Mouse (Mus musculus) right cerebral cortex, postnatal 36 days (tissue): ENCODE data around the gene Rusc2.

Source experiments
- DNase-seq, 2 experiments: peaks; one replicate each; pipeline ENCODE4 v3.0.0; 2022; ENCODE audit warnings: low spot score in 2 of 2, mixed read lengths in 1 of 2

Gene Rusc2

GRCm38 (mm10) chr4:43381408-43382154 lies at the start of gene Rusc2:
TSS of gene Rusc2 (plus strand) at chr4:43381979.
- peak; percentile 91 for DNase-seq

GRCm38 (mm10) chr4:43334771-43335170 lies 47.0 kb upstream of the Rusc2 start:
- no peak for DNase-seq

DNA sequence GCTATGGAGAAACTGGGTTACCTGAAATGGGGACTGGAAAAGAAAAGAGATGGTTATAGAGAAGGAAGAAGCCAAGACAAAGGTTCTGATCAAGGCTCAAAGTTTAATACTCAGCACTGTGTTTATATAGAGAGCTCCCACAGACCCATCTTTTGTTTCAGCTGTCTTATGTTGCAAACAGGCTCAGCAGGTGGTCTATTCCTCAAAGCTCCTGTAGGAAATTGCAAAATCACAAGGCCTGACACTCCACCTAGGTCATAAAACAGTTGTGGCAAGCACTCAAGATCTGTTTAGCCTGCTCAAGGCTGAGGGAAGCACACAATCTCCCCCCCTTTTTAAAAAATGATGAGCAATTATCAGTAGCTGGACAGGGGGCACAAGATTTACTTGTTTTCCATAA lies 45.6 kb upstream of the Rusc2 start:
- DNase-seq = no peak

DNA sequence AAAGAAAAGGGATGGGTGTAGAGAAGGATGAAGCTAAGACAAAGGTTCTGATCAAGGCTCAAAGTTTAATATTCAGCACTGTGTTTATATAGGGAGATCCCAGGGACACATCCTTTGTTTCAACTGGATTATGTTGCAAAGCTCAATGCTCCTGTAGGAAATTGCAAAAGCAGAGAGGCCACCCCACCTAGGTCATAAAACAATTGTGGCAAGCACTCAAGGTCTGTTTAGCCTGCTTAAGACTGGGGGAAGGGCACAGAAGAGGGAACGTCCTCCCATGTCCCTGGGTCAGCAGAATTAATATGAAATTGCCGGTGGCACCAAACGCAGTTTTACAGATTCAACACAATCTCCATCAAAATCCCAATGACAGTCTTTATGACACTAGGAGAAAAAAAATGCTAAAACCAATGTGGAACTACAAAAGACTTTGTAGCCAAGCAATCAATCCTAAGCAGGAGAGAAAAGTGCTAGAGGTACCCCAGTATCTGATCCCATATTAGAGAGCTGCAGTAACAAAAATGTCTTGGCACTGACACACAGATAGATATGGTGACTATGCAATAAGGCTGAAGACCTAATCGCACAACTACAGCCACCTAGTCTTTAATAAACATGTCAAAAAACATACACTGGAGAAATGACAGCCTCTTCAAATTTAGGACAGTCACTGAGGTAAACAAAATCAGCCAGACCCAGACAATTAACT lies 41.5 kb upstream of the Rusc2 start:
- no peak for DNase-seq

DNA sequence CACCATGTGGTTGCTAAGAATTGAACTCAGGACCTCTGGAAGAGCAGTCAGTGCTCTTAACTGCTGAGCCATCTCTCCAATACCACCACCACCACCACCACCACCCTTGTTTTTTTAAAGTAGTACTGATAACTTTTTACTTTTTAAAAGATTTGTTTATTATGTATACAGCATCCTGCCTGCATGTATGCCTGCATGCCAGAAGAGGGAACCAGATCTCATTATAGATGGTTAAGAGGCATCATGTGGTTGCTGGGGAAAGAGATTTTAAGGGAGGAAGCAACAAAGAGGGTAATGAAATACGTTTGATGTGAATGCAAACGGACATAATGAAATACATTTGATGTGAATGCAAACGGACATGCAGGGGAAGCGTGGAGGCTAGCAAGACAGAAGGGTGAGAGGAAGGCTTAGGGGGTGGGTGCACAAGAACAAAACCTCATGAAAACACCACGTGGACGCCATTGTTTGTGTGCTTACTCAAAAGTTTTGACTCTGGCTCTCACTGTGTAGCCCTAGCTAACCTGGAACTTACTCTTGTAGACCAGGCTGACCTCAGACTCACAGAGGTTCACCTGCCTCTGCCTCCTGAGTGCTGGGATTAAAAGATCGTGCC lies 40.4 kb upstream of the Rusc2 start:
- no peak for DNase-seq

- DNase-seq = no peak
Measured at GRCm38 (mm10) chr4:43342443-43342842, 39.3 kb upstream of the Rusc2 start.

DNA sequence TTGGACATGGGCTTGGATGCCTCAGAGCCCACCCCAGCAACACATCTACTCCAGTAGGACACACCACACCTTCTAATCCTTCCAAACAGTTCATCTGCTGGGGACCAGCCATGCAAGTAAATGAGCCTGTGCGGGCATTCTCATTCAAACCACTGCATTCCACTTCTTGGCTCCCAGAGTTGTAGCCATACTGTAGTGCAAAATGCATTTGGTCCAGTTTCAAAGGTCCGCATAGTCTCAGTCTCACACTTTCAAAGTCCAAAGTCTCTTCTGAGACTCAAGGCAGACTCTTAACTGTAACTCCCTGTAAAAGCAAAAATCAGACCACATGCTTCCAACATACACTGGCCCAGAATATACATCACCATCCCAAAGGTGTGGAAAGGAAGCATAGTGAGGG lies 36.8 kb upstream of the Rusc2 start:
- no peak for DNase-seq

GRCm38 (mm10) chr4:43349206-43349605 lies 32.6 kb upstream of the Rusc2 start:
- DNase-seq = no peak

DNA sequence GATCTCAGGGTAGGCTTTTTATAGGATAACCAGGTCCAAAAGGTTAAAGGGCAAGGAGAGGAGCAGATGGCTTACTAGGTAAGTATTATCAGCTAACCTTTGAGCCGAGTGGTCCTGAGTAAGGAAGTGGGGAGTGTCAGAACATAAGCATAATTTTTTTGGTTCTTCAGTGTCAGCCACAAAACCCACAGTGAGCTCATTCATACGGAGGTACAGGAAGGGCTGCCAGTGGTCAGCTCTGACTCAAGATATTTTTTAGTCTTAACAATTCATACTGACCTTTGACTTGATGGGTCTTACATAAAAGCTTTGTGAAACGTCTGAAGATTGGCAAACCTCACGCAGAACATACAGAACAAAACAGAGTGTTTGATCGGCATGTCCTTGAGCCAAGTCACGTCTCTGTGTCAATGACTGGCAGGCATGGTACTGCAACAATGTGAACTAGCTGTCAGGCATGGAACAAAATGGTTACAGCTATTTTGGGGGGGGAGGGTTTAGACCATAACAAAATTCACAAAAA lies 31.7 kb upstream of the Rusc2 start:
- no peak for DNase-seq

- DNase-seq = no peak
Measured at GRCm38 (mm10) chr4:43353662-43354061, 28.1 kb upstream of the Rusc2 start.

- DNase-seq = no peak
Measured at GRCm38 (mm10) chr4:43364914-43365560, 16.7 kb upstream of the Rusc2 start.

- no peak for DNase-seq
Measured at GRCm38 (mm10) chr4:43367295-43367694, 14.5 kb upstream of the Rusc2 start.

- no peak for DNase-seq
Measured at GRCm38 (mm10) chr4:43367787-43368186, 14.0 kb upstream of the Rusc2 start.

DNA sequence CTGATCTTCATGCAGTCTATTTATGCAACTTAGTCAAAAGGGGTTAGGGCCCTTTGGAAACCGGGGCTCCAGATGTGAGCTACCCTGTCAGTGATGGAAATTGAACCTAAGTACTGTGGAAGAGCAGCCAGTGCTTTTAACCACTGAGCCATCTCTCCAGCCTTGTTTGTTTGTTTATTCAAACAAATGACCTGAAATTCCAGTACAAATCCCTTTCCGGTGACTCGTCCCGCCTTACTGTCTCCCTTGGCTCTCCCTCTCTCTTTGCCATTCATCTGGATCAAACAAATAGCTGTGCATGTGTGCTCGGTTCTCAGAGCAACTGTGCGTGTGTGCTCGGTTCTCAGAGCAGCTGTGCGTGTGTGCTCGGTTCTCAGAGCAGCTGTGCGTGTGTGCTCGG lies 10.4 kb upstream of the Rusc2 start:
- no peak for DNase-seq

DNA sequence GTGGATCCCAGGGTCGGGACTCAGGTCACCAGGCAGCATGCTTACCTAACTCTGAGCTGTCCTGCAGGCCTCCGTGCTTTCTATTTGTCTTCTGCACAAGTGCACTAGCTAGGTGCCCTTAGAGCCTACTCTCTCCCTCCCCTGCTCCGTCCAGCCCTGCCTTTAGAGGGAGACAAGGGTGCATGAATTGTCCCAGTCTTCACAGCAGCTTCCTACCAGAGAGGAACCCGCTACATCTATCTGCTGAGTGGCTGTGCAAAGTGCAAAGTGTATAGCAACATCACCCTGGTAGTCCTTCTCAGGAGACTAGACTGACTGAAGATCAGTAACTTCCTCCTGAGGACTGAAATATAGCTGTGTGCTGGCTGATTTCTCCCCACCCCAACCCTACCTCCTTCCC lies 9.6 kb upstream of the Rusc2 start:
- DNase-seq = no peak

DNA sequence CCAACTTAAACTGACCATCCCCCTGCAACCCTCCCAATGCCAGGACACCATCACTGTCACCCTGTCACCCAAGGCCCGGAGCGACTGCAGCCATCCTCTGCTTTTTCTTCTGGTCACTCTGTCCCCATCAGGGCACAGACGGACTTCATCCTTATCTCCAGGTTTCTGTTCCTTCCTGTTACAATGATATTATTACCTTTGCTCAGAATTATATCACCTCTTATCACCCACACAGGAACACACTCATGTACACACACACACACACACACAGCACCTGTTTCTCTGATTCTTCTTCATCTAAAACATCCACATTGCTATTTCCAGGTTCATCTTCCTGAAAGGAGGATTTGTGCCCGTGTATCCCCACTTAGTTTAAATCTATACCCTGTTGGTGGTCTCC lies 7.5 kb upstream of the Rusc2 start:
- no peak for DNase-seq

DNA sequence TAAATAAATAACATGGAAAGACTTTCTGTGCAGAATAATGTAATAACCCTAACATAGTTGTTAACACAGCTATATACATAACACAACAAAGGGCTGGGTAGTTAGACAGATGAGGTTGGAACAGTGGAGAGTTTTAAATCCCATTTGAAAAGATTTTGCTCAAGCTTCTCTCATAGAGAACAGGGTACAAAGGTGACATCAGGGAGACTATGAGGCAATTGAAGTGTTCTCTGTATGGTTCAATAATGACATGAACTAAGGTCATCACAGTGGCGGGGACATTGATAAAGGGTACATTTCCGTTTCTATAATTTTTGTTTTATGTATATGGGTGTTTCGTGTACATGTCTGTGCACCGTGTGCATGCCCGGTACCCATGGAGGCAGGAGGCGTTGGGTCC lies 2.2 kb upstream of the Rusc2 start:
- DNase-seq = no peak

GRCm38 (mm10) chr4:43380951-43381350 lies 828 bp upstream of the Rusc2 start:
- no peak for DNase-seq

DNA sequence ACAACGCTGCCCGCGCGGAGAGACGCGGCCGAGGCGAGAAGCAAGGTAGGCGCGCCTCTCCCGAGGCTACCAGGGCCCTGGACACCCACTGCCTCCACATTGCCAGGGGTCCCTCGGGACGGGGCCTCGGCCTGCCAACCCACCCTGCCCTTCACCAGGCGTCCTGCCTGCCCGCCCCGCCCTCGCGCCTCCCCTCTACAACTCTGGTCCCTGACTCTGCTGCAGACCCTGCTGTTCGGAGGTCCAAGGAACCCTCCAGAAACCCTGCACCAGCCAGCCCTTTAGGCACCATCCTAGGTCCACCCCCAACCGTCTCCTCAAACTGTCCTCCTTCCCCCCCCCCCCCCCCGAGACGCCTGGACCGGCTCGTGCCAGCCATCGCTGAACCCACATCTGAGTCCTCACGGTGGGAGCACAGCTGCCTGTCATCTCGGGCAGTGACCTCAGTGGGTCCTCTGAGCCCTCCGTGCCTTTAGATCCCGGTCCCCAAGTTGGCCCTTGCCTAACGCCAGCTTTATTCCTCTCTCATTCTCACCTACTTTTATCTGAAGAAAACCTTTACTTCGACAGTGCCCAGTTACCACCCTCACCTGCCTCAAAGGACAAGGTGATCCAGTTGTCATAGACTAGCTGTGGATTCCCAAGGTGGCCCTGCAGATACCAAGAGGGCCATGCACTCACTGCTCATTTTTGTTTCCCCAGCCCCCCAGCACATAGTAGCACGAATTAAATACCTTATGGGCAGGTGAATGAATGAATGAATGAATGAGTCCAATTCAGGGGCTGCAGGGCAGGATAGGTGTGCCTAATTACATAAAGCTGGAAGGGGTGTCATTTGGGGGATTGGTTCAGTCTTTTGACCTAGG lies 609 bp downstream of the Rusc2 start:
- no peak for DNase-seq

DNA sequence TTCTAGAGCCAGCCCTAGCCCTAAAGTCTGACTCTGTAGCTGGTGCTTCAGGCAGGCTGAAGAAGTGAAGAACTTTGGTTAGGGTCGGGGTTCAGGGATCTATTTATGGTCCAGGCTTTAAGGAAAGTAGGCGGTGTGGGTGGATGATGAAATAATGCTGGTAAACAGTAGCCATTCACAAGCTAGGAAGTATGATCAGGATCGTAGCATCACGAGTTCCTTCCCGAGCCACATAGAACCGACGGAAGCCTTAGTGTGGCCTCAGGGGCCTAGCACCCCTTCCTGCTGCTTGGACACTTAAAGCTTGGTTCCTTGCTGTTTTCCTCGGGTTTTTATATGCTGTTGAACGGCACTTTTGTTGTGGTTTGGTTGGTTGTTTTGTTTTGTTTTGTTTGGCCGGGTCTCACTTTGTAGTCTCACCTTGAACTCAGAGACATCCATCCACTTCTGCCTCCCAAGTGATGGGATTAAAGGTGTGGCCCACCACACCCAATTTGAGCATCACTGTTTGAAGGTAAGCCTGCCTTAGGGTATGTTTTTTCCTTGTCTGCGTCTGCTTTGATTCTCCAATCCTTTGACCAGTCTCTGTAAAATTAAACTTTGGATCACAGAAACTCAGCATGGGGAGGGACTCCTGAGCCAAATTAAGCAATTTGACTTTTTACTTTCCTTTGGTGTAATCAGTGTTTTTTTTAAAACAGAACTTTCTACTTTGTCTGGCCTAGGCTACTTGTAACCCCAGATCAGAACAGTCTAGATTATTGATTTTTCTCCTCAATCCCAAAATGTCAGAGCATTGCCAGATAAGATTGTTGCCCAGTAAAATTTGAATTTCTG lies 1.7 kb downstream of the Rusc2 start:
- no peak for DNase-seq
